Mouse (Mus musculus) liver, adult 2 months (tissue): ENCODE measurements at regions not wholly inside any gene's neighbourhood (a gene's known extent, or its start where the extent isn't known, plus 50 kb on each side); places are given as distances from the start of the nearest gene placed in this dataset.

Source experiments
- CTCF ChIP-seq: fragments of 200-500 bp; IDR thresholded peaks from 2 replicates; pipeline ENCODE4 v1.5.1; 2011; ENCODE audit warnings: low read depth, low read length, control low read depth
- POLR2A ChIP-seq: fragments of 200-500 bp; IDR thresholded peaks from 2 replicates; pipeline ENCODE4 v1.6.1; 2011; ENCODE audit warnings: low read length, control low read depth; ENCODE audit not compliant: insufficient read depth; ENCODE audit errors: extremely low read depth

GRCm38 (mm10) chr1:125263684-125264083 is 171.8 kb downstream of the Actr3 start:
- TF ChIP-seq CTCF (no peak), POLR2A (no peak)
